In genomic region chr2:126386056-126386455, GRCm38 (mm10) we compare ENCODE assay signal across 16 mouse cellular contexts.
DNase-seq lines count a peak whose midpoint lies in the region; ATAC-seq lines count a peak whose summit lies in the region.
"Had no signal": no experiment of that assay in that cellular context is flagged by ENCODE, and none has a peak within 500 bp of the region (broad histone marks: within the 10 kb centered on the region; RNA-seq: fewer than 3 reads in every experiment).

No protein-coding gene starts in this region.

- DNase-seq in 416B (ENCODE audit: low read depth) = peak; percentile 70
- DNase-seq in cerebellum, postnatal 10 days = no peak
- no peak for DNase-seq in ovary, postnatal 36 days (ENCODE audit: low spot score)
- DNase-seq: adrenal gland, adult 2 months; adrenal gland, postnatal 10 days; adrenal gland, postnatal 25 days; cerebellum, adult 11 months; cerebellum, adult 18-20 months; cerebellum, adult 8-10 months; cerebellum, adult 9-11 months; cerebellum, postnatal 25 days; embryo, embryonic 11 days had no signal

- ATAC-seq in granulocyte monocyte progenitor cell, adult 5-6 weeks (replicated peaks; ENCODE audit: poor library complexity, severe bottlenecking) = peak; percentile 52
- ATAC-seq in megakaryocyte progenitor cell, adult 5-6 weeks (replicated peaks; ENCODE audit: poor library complexity) = peak; percentile 65
- ATAC-seq: forebrain, embryonic 14.5 days; forebrain, embryonic 16.5 days had no signal
